Mouse (Mus musculus) lung, embryonic 14.5 days (tissue): ENCODE measurements around the gene Trpv5. TPM values are rescaled to one million over a fixed set of nuclear protein-coding genes. Genes with fewer than 3 reads are reported as not detected.

ENCODE experiments used
- ATAC-seq: fragments of 200-750 bp; cut with Nextera tagmentation; 2 replicates; pipeline ENCODE4 v1.8.0; 2017; ENCODE audit warnings: mild to moderate bottlenecking, moderate TSS enrichment, moderate library complexity; ENCODE audit not compliant: insufficient read depth
- DNase-seq: peaks from one replicate; pipeline ENCODE4 v3.0.0-alpha.2; 2015
- H3K27ac ChIP-seq: fragments of 300-500 bp; sonication (generic); 2 replicates; pipeline ENCODE4 v1.5.1; 2014; ENCODE audit warnings: low read depth, mild to moderate bottlenecking, moderate library complexity
- H3K27me3 ChIP-seq: fragments of 300-500 bp; sonication (generic); 2 replicates; pipeline ENCODE4 v1.6.1; 2014; ENCODE audit warnings: low read length, control low read depth; ENCODE audit not compliant: insufficient read depth
- H3K36me3 ChIP-seq: fragments of 300-500 bp; sonication (generic); 2 replicates; pipeline ENCODE4 v1.6.1; 2014; ENCODE audit warnings: control low read depth; ENCODE audit not compliant: insufficient read depth
- H3K4me1 ChIP-seq: fragments of 300-500 bp; sonication (generic); 2 replicates; pipeline ENCODE4 v1.6.1; 2014; ENCODE audit warnings: antibody characterized with exemption, control low read depth; ENCODE audit not compliant: insufficient read depth
- H3K4me2 ChIP-seq: fragments of 300-500 bp; sonication (generic); 2 replicates; pipeline ENCODE4 v1.6.1; 2014; ENCODE audit warnings: mild to moderate bottlenecking
- H3K4me3 ChIP-seq: fragments of 300-500 bp; sonication (generic); 2 replicates; pipeline ENCODE4 v1.5.1; 2014; ENCODE audit warnings: low read depth, low read length
- H3K9ac ChIP-seq: fragments of 300-500 bp; sonication (generic); 2 replicates; pipeline ENCODE4 v1.6.1; 2014
- H3K9me3 ChIP-seq: fragments of 300-500 bp; sonication (generic); 2 replicates; pipeline ENCODE4 v1.6.1; 2016; ENCODE audit warnings: low read depth, low read length, control low read depth
- CTCF ChIP-seq: IDR thresholded peaks from 2 replicates; pipeline ENCODE4 v1.5.1; 2016; ENCODE audit warnings: antibody characterized with exemption, low read depth
- WGBS: fragments of 180-500 bp; shearing (Covaris S2); extraction: QIAGEN DNeasy Blood & Tissue Kit; methylation state at CpG from one replicate; pipeline ENCODE4 v1.1.7; 2014; 5-methylcytosine and 5-hydroxymethylcytosine counted together
- polyA plus RNA-seq: library from polyadenylated mRNA; unstranded; fragments of >200 nt; fragmentation: Nextera tagmentation; extraction: Ambion mirVana; gene quantifications from 2 replicates; pipeline ENCODE4 v1.2.1, GENCODE M21; 2014

Gene Trpv5
- polyA plus RNA-seq, 1 experiment from 2014 or later: not detected

DNA sequence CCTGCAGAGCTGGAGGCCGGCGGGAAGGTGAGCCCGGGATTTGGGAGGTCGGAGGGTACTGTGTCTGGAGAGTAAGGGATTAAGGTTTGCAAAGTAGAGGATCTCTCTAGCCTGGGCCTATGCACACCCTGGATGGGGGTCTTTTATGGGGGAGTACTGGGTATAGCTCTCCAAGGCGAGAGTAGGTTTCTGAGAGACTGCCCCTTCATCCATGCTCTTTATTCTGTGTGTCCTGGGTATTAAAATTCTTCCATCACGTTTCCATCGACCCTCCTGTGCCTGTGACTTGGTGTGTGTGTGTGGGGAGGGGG, 74.8 kb downstream of the Trpv5 start:
- H3K4me1 ChIP-seq: no peaks in the 10 kb centered on the region
- DNase-seq (no peak), ATAC-seq (peak; percentile 43)
- WGBS: 2% methylated on average over 7 of the region's 7 CpGs
- peak overlapping the region; percentile 68 for H3K9ac ChIP-seq
- H3K9me3 ChIP-seq: no peaks in the 10 kb centered on the region
- peak overlapping the region; percentile 83 for H3K4me2 ChIP-seq
- no peak overlapping the region; the same call in 1 of the 2 replicates for H3K27ac ChIP-seq
- H3K36me3 ChIP-seq: no peaks in the 10 kb centered on the region
- TF ChIP-seq CTCF: no peak
- H3K4me3 ChIP-seq: peak overlapping the region; percentile 61
- no peaks in the 10 kb centered on the region for H3K27me3 ChIP-seq

GRCm38 (mm10) chr6:41605061-41605793, 75.3 kb downstream of the Trpv5 start, which contains the start of gene Ephb6:
Gene Ephb6 (plus strand): TSS chr6:41605482.
- WGBS: under 1% methylated on average over 66 of the region's 68 CpGs
- H3K27me3 ChIP-seq: no peaks in the 10 kb centered on the region
- peak; percentile 94 for DNase-seq
- no peak for TF ChIP-seq CTCF
- no peaks in the 10 kb centered on the region for H3K9me3 ChIP-seq
- H3K4me1 ChIP-seq: no peaks in the 10 kb centered on the region
- peak within 1 kb of the TSS; percentile 89 for H3K27ac ChIP-seq
- peak within 1 kb of the TSS; percentile 68 for H3K9ac ChIP-seq
- H3K36me3 ChIP-seq: no peaks in the 10 kb centered on the region
- H3K4me3 ChIP-seq: peak within 1 kb of the TSS; percentile 61
- peak; percentile 98 for ATAC-seq
- H3K4me2 ChIP-seq: peak within 1 kb of the TSS; percentile 83

GRCm38 (mm10) chr6:41604401-41605050, 76.0 kb downstream of the Trpv5 start:
- H3K4me2 ChIP-seq: peak overlapping the region; percentile 83
- no peaks in the 10 kb centered on the region for H3K4me1 ChIP-seq
- DNase-seq (peak; percentile 84), ATAC-seq (peak; percentile 51)
- WGBS: under 1% methylated on average over 23 of the region's 23 CpGs
- peak overlapping the region; percentile 61 for H3K4me3 ChIP-seq
- TF ChIP-seq CTCF: peak; percentile 76
- H3K27me3 ChIP-seq: no peaks in the 10 kb centered on the region
- H3K9me3 ChIP-seq: no peaks in the 10 kb centered on the region
- H3K27ac ChIP-seq: peak overlapping the region; percentile 89
- peak overlapping the region; percentile 68 for H3K9ac ChIP-seq
- no peaks in the 10 kb centered on the region for H3K36me3 ChIP-seq

Other genes with a start within 250 kb of the Trpv5 start
- gene Gm10334, start 234.6 kb downstream of the Trpv5 start, polyA plus RNA-seq: not detected in 2 replicates
- gene Prss1, start 221.8 kb downstream of the Trpv5 start, polyA plus RNA-seq: not detected in 2 replicates
- gene Prss2, start 159.0 kb downstream of the Trpv5 start, polyA plus RNA-seq: not detected in 2 replicates
- gene Ephb6, start 75.3 kb downstream of the Trpv5 start, polyA plus RNA-seq: 11.3 and 12.9 TPM in 2 replicates
- gene Trpv6, start 44.4 kb downstream of the Trpv5 start, polyA plus RNA-seq: 1.5 and 1.6 TPM in 2 replicates
- gene Llcfc1, start 3.7 kb upstream of the Trpv5 start, polyA plus RNA-seq: not detected in 2 replicates
- 0.41 and 1.8 TPM in 2 replicates for gene Kel, start 23.6 kb upstream of the Trpv5 start, polyA plus RNA-seq
- not detected in 2 replicates for gene Olfr459, start 94.4 kb upstream of the Trpv5 start, polyA plus RNA-seq
- not detected in 2 replicates for gene Pip, start 166.8 kb upstream of the Trpv5 start, polyA plus RNA-seq
- gene Sval2, start 172.2 kb upstream of the Trpv5 start, polyA plus RNA-seq: not detected in 2 replicates